Mouse (Mus musculus) urinary bladder, postnatal 0 days (tissue): Measurements from ENCODE around the gene Zbtb14. TPM values are rescaled to one million over a fixed set of nuclear protein-coding genes. Genes with fewer than 3 reads are reported as not detected.

ENCODE experiments used
- polyA plus RNA-seq: library from polyadenylated mRNA; unstranded; fragments of >200 nt; fragmentation: Nextera tagmentation; extraction: Ambion mirVana; gene quantifications from 2 replicates; pipeline ENCODE4 v1.2.1, GENCODE M21; 2015

Zbtb14 gene
- 8.3 and 8.4 TPM in 2 replicates for polyA plus RNA-seq

GRCm38 (mm10) chr17:69382511-69383100 lies at the start of gene Zbtb14:
TSS of gene Zbtb14 (plus strand) at chr17:69383050.

GRCm38 (mm10) chr17:69438990-69439491 lies 56.2 kb downstream of the Zbtb14 start, which contains the start of gene Akain1:
TSS of gene Akain1 (plus strand) at chr17:69439326.

Other genes with a start within 250 kb of the Zbtb14 start
- not detected in 2 replicates for gene Akain1, start 56.3 kb downstream of the Zbtb14 start, polyA plus RNA-seq